Mouse (Mus musculus) Muller cell, postnatal 12 days (primary cell): ENCODE data around the gene Olfr830.
"Not testable (repeated sequence)": the region's sequence is repeated elsewhere in the genome, so short reads cannot be mapped to it uniquely, and the experiment has no call there.

Experiments used
- DNase-seq: peaks from one replicate; pipeline ENCODE4 v3.0.0-alpha.2; 2015; ENCODE audit errors: inconsistent ontology term

The Olfr830 gene

GRCm38 (mm10) chr9:18874393-18874792 is at the start of gene Olfr830:
Gene Olfr830 (plus strand): TSS chr9:18874693.
- DNase-seq: no peak

DNA sequence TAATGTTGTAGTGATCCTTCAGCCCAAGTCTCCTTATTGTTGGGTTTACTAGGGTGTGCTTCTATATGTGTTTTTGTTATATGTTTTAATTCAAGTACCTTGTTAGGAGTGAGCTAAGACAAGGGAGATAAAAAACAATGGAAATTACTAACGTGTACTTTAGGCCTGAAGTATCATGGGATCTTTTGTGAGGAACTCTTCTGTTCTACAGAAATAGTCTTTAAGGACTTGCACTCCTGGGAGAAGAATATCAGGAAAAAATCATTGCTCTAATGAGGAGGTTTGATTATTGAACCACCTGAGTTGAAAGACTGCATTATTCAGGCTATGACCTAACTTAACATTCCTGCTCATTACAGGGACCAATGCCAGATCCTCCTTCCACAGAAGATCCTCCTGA is 19.9 kb upstream of the Olfr830 start, which contains the start of gene Olfr829:
Gene Olfr829, plus strand, starts transcription at position 301 of the 400 bp plus-strand sequence.
- no peak for DNase-seq

GRCm38 (mm10) chr9:18907699-18908098 is 33.2 kb downstream of the Olfr830 start:
- DNase-seq: not testable (repeated sequence)

DNA sequence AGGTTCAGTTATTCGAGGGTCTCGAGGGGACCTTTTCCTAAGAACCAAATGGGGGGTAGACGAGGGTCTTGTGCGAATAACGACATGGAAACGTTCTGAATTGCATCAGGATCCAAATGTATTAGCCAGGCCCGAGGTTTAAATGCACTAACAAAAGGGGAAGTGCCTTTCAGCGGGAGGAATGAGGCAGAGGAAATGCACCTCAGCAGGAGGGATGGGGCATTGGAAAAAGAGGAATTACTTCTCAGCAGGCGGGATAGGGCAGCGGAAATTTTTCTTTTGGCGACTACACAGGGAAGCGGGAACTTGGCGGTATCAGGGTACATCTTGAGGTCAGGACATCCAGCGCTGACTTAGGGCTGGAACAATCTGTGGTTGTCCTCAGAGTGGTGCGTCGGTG is 53.4 kb downstream of the Olfr830 start:
- DNase-seq: not testable (repeated sequence)
